Mouse (Mus musculus): ENCODE data around the gene Ebf1. TPM values are rescaled to one million over a fixed set of nuclear protein-coding genes. Genes with fewer than 3 reads are reported as not detected.

The Ebf1 gene
- polyA plus RNA-seq, 1 experiment, result 2.7 TPM

DNA sequence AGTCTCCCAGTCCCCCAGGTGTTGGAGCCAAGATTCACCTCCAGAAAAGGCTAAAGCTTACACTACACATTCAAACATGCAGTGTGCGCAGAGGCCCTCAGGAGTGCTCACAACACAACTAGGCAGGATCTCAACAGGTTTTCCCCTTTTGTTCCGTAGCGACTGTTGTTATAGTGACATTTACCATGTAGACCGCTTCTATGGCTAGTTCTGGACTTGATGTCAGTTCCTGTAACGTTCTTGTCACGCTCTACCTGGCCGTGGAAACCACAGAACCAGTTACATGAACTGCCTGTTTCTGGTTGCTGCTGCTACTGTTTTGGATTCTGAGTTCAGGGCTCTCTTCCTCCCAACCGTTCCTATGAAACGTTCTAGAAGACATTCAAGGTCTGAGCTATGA lies 333.2 kb downstream of the Ebf1 start:
- Histone ChIP-seq H3K4me2 (ENCODE audit: low read depth) (peak overlapping the region; percentile 53), H3K4me3 (no peak overlapping the region), H3K79me2 (ENCODE audit: control insufficient read depth, insufficient read depth) (no peaks in the 10 kb centered on the region), H3ac (ENCODE audit: control insufficient read depth, insufficient read length) (no peak overlapping the region), H3K27me3 (ENCODE audit: control insufficient read depth, insufficient read depth, insufficient read length) (no peaks in the 10 kb centered on the region), H3K36me3 (ENCODE audit: control insufficient read depth, insufficient read depth) (no peaks in the 10 kb centered on the region)
- TF ChIP-seq CEBPB (IDR thresholded peaks at IDR 0.05; ENCODE audit: insufficient read depth, poor library complexity, severe bottlenecking) (no peak), MAX (IDR thresholded peaks at IDR 0.05; ENCODE audit: low read depth) (no peak), TCF3 (IDR thresholded peaks at IDR 0.05; ENCODE audit: insufficient read length, low read depth) (no peak), POLR2AphosphoS2 (IDR thresholded peaks at IDR 0.05; ENCODE audit: insufficient read length, low read depth) (no peak), USF1 (IDR thresholded peaks at IDR 0.05; ENCODE audit: low read depth) (no peak), E2F4 (IDR thresholded peaks at IDR 0.05; ENCODE audit: insufficient read depth) (no peak), TCF12 (IDR thresholded peaks at IDR 0.05; ENCODE audit: insufficient read depth, poor library complexity, severe bottlenecking) (no peak), POLR2A (IDR thresholded peaks at IDR 0.05; ENCODE audit: insufficient read length, low read depth) (no peak), MYOD1 (IDR thresholded peaks at IDR 0.05; ENCODE audit: control insufficient read depth in 1 of 3, insufficient read length in 2 of 3, low read depth in 2 of 3) (no peak), REST (IDR thresholded peaks at IDR 0.05; ENCODE audit: insufficient read depth, insufficient read length) (no peak)

DNA sequence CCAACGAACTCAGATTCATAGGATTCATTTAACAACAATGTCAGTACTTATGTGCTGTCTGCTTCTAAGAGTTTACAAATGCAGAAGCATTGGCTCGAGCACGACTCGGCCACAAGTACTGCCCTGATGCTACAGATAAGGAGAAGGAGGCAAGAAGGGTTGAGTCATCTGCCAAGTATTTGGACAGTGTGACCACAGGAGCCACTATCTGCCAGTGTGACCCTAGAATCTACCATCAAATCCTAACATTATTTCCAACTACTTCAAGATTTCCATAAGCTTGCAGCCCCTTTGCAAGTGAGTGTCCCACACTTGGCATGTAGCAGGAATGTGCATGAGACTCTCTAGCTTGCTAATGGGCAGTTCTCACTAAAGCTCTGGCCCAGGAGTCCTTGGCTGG lies 334.4 kb downstream of the Ebf1 start:
- no peak overlapping the region for H3K4me3 ChIP-seq
- no peaks in the 10 kb centered on the region for H3K79me2 ChIP-seq (ENCODE audit: control insufficient read depth, insufficient read depth)
- H3K4me2 ChIP-seq (ENCODE audit: low read depth), result peak overlapping the region; percentile 53
- no peaks in the 10 kb centered on the region for H3K36me3 ChIP-seq (ENCODE audit: control insufficient read depth, insufficient read depth)
- no peaks in the 10 kb centered on the region for H3K27me3 ChIP-seq (ENCODE audit: control insufficient read depth, insufficient read depth, insufficient read length)
- no peak overlapping the region for H3ac ChIP-seq (ENCODE audit: control insufficient read depth, insufficient read length)
- no peak for TF ChIP-seq MAX (IDR thresholded peaks at IDR 0.05; ENCODE audit: low read depth)
- no peak for TF ChIP-seq MYOD1 (IDR thresholded peaks at IDR 0.05; ENCODE audit: control insufficient read depth in 1 of 3, insufficient read length in 2 of 3, low read depth in 2 of 3)
- TF ChIP-seq USF1 (IDR thresholded peaks at IDR 0.05; ENCODE audit: low read depth), result no peak
- no peak for TF ChIP-seq TCF3 (IDR thresholded peaks at IDR 0.05; ENCODE audit: insufficient read length, low read depth)
- TF ChIP-seq MYOG (IDR thresholded peaks at IDR 0.05; ENCODE audit: control insufficient read depth in 1 of 3, insufficient read depth in 1 of 3, insufficient read length in 2 of 3, low read depth in 2 of 3), result no peak
- TF ChIP-seq TCF12 (IDR thresholded peaks at IDR 0.05; ENCODE audit: insufficient read depth, poor library complexity, severe bottlenecking), result no peak
- TF ChIP-seq POLR2A (IDR thresholded peaks at IDR 0.05; ENCODE audit: insufficient read length, low read depth), result no peak
- no peak for TF ChIP-seq SRF (IDR thresholded peaks at IDR 0.05; ENCODE audit: control insufficient read depth, insufficient read length, low read depth)
- no peak for TF ChIP-seq E2F4 (IDR thresholded peaks at IDR 0.05; ENCODE audit: insufficient read depth)
- no peak for TF ChIP-seq REST (IDR thresholded peaks at IDR 0.05; ENCODE audit: insufficient read depth, insufficient read length)
- no peak; the same call in none of the 2 replicates for TF ChIP-seq CEBPB (IDR thresholded peaks at IDR 0.05; ENCODE audit: insufficient read depth, poor library complexity, severe bottlenecking)
- no peak for TF ChIP-seq POLR2AphosphoS2 (IDR thresholded peaks at IDR 0.05; ENCODE audit: insufficient read length, low read depth)

DNA sequence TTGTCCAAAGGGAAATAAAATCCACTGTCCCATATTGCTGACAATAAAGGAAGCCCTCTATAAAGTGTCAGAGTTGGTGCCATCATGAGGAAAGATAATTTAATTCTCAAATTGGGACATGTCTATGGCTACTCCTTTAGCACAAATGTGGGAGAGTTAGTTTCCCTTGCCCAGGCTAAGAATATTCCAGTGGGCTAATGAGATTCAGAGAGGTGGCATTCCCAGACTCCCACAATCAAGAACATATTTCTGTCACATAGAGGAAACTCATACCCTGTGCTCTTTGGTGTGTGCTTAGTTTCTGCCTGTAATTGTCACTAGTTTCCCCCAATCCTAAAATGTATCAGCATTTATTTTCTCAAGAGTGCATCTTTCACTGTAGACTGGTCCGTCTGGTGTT lies 336.2 kb downstream of the Ebf1 start:
- H3K27me3 ChIP-seq (ENCODE audit: control insufficient read depth, insufficient read depth, insufficient read length), result no peaks in the 10 kb centered on the region
- no peaks in the 10 kb centered on the region for H3K36me3 ChIP-seq (ENCODE audit: control insufficient read depth, insufficient read depth)
- no peak overlapping the region for H3K4me2 ChIP-seq (ENCODE audit: low read depth)
- no peaks in the 10 kb centered on the region for H3K79me2 ChIP-seq (ENCODE audit: control insufficient read depth, insufficient read depth)
- TF ChIP-seq MAX (IDR thresholded peaks at IDR 0.05; ENCODE audit: low read depth) (no peak), POLR2AphosphoS2 (IDR thresholded peaks at IDR 0.05; ENCODE audit: insufficient read length, low read depth) (no peak), TCF3 (IDR thresholded peaks at IDR 0.05; ENCODE audit: insufficient read length, low read depth) (no peak), E2F4 (IDR thresholded peaks at IDR 0.05; ENCODE audit: insufficient read depth) (no peak), REST (IDR thresholded peaks at IDR 0.05; ENCODE audit: insufficient read depth, insufficient read length) (no peak), USF1 (IDR thresholded peaks at IDR 0.05; ENCODE audit: low read depth) (no peak), SRF (IDR thresholded peaks at IDR 0.05; ENCODE audit: control insufficient read depth, insufficient read length, low read depth) (no peak), MYOG (IDR thresholded peaks at IDR 0.05; ENCODE audit: control insufficient read depth in 1 of 3, insufficient read depth in 1 of 3, insufficient read length in 2 of 3, low read depth in 2 of 3) (no peak), TCF12 (IDR thresholded peaks at IDR 0.05; ENCODE audit: insufficient read depth, poor library complexity, severe bottlenecking) (no peak), CEBPB (IDR thresholded peaks at IDR 0.05; ENCODE audit: insufficient read depth, poor library complexity, severe bottlenecking) (no peak), POLR2A (IDR thresholded peaks at IDR 0.05; ENCODE audit: insufficient read length, low read depth) (no peak), MYOD1 (IDR thresholded peaks at IDR 0.05; ENCODE audit: control insufficient read depth in 1 of 3, insufficient read length in 2 of 3, low read depth in 2 of 3) (no peak)
- no peak overlapping the region for H3ac ChIP-seq (ENCODE audit: control insufficient read depth, insufficient read length)
- no peak overlapping the region for H3K4me3 ChIP-seq

DNA sequence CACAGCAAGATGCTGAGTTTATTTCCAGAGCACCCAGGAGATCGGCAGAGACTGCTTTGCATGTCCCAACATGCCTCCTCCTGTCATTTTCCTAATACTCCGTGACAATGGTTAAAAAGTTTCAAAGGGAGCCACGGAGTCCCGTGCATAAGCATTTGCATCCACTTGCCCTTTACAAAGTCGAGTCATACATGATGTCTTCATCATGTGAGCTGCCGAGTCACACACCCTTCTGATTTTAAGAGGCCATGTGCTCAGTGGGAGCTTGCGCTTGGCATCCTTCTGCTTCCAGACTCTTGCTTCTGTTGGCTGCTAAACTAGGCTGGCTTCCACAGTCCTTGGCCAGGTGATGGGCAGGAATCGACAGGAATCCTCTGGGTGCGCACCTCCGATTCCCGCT lies 336.7 kb downstream of the Ebf1 start:
- no peaks in the 10 kb centered on the region for H3K27me3 ChIP-seq (ENCODE audit: control insufficient read depth, insufficient read depth, insufficient read length)
- no peaks in the 10 kb centered on the region for H3K79me2 ChIP-seq (ENCODE audit: control insufficient read depth, insufficient read depth)
- TF ChIP-seq SRF (IDR thresholded peaks at IDR 0.05; ENCODE audit: control insufficient read depth, insufficient read length, low read depth) (no peak), TCF12 (IDR thresholded peaks at IDR 0.05; ENCODE audit: insufficient read depth, poor library complexity, severe bottlenecking) (no peak), MAX (IDR thresholded peaks at IDR 0.05; ENCODE audit: low read depth) (no peak), MYOG (IDR thresholded peaks at IDR 0.05; ENCODE audit: control insufficient read depth in 1 of 3, insufficient read depth in 1 of 3, insufficient read length in 2 of 3, low read depth in 2 of 3) (no peak), MYOD1 (IDR thresholded peaks at IDR 0.05; ENCODE audit: control insufficient read depth in 1 of 3, insufficient read length in 2 of 3, low read depth in 2 of 3) (no peak), REST (IDR thresholded peaks at IDR 0.05; ENCODE audit: insufficient read depth, insufficient read length) (no peak), CEBPB (IDR thresholded peaks at IDR 0.05; ENCODE audit: insufficient read depth, poor library complexity, severe bottlenecking) (no peak), USF1 (IDR thresholded peaks at IDR 0.05; ENCODE audit: low read depth) (no peak), E2F4 (IDR thresholded peaks at IDR 0.05; ENCODE audit: insufficient read depth) (no peak), POLR2AphosphoS2 (IDR thresholded peaks at IDR 0.05; ENCODE audit: insufficient read length, low read depth) (no peak), TCF3 (IDR thresholded peaks at IDR 0.05; ENCODE audit: insufficient read length, low read depth) (no peak), POLR2A (IDR thresholded peaks at IDR 0.05; ENCODE audit: insufficient read length, low read depth) (no peak)
- H3K4me2 ChIP-seq (ENCODE audit: low read depth), result no peak overlapping the region
- H3K36me3 ChIP-seq (ENCODE audit: control insufficient read depth, insufficient read depth), result no peaks in the 10 kb centered on the region
- no peak overlapping the region for H3K4me3 ChIP-seq
- no peak overlapping the region for H3ac ChIP-seq (ENCODE audit: control insufficient read depth, insufficient read length)

Measured in myocyte (in vitro differentiated cells).